Mouse (Mus musculus): Measurements from ENCODE around the gene Coa4. TPM values are rescaled to one million over a fixed set of nuclear protein-coding genes. Genes with fewer than 3 reads are reported as not detected.

Gene Coa4
- polyA plus RNA-seq (2015; fragmentation: Nextera tagmentation; extraction: Ambion mirVana), result 20.3 and 21.1 TPM in 2 replicates

GRCm38 (mm10) chr7:100536804-100537518 is at the start of gene Coa4:
Coa4 (plus strand) TSS chr7:100537071.
- ATAC-seq (replicated peaks; ENCODE audit: insufficient number of reproducible peaks, insufficient read depth, low FRiP score, low read depth), result peak; percentile 99
- WGBS, result under 1% methylated on average over 33 of the region's 33 CpGs
- peak within 1 kb of the TSS; percentile 85 for H3K27ac ChIP-seq

GRCm38 (mm10) chr7:100487301-100487700 is 49.6 kb upstream of the Coa4 start:
- no peak overlapping the region for H3K27ac ChIP-seq
- H3K9me3 ChIP-seq (replicated peaks), result no peaks in the 10 kb centered on the region
- H3K27me3 ChIP-seq, result no peaks in the 10 kb centered on the region
- no peak overlapping the region for H3K4me3 ChIP-seq
- ATAC-seq (replicated peaks; ENCODE audit: insufficient number of reproducible peaks, insufficient read depth, low FRiP score, low read depth), result no peak
- 69% methylated on average over 2 of the region's 2 CpGs for WGBS
- H3K4me1 ChIP-seq (replicated peaks), result peaks cover 7% of the 10 kb centered on the region
- no peaks in the 10 kb centered on the region for H3K36me3 ChIP-seq
- no peak overlapping the region for H3K9ac ChIP-seq
- no peak overlapping the region for H3K4me2 ChIP-seq

More at GRCm38 (mm10) chr7:100536804-100537518, at the start of gene Coa4:
- Histone ChIP-seq H3K4me3 (peak within 1 kb of the TSS; percentile 70), H3K4me1 (replicated peaks) (peaks cover 8% of the 10 kb centered on the region; the same call in 1 of the 2 replicates), H3K27me3 (no peaks in the 10 kb centered on the region), H3K9ac (peak within 1 kb of the TSS; percentile 78), H3K9me3 (replicated peaks) (no peaks in the 10 kb centered on the region), H3K4me2 (peak within 1 kb of the TSS; percentile 58), H3K36me3 (peaks cover 20% of the 10 kb centered on the region)

GRCm38 (mm10) chr7:100488474-100489048 is 48.3 kb upstream of the Coa4 start:
- WGBS, result 25% methylated on average over 10 of the region's 10 CpGs
- H3K4me2 ChIP-seq, result peak overlapping the region; percentile 20; the same call in 1 of the 2 replicates
- ATAC-seq (replicated peaks; ENCODE audit: insufficient number of reproducible peaks, insufficient read depth, low FRiP score, low read depth), result no peak
- H3K4me1 ChIP-seq (replicated peaks), result peaks cover 20% of the 10 kb centered on the region
- H3K36me3 ChIP-seq, result no peaks in the 10 kb centered on the region
- no peaks in the 10 kb centered on the region for H3K27me3 ChIP-seq
- H3K4me3 ChIP-seq, result no peak overlapping the region
- no peaks in the 10 kb centered on the region for H3K9me3 ChIP-seq (replicated peaks)
- H3K27ac ChIP-seq, result 0 out of 2 replicates have a peak overlapping the region, but pooled peaks have one; percentile 15
- H3K9ac ChIP-seq, result no peak overlapping the region

GRCm38 (mm10) chr7:100492391-100493116 is 44.3 kb upstream of the Coa4 start:
- WGBS, result 4% methylated on average over 36 of the region's 36 CpGs
- H3K4me2 ChIP-seq, result peak overlapping the region; percentile 85
- ATAC-seq (replicated peaks; ENCODE audit: insufficient number of reproducible peaks, insufficient read depth, low FRiP score, low read depth), result peak; percentile 27
- H3K36me3 ChIP-seq, result peaks cover 10% of the 10 kb centered on the region
- H3K9ac ChIP-seq, result peak overlapping the region; percentile 61
- H3K4me1 ChIP-seq (replicated peaks), result peaks cover 49% of the 10 kb centered on the region
- no peaks in the 10 kb centered on the region for H3K9me3 ChIP-seq (replicated peaks)
- peak overlapping the region; percentile 77 for H3K27ac ChIP-seq
- peak overlapping the region; percentile 54 for H3K4me3 ChIP-seq
- H3K27me3 ChIP-seq, result no peaks in the 10 kb centered on the region

GRCm38 (mm10) chr7:100493117-100493483 is 43.8 kb upstream of the Coa4 start, which contains the start of gene Ucp2:
Ucp2 (plus strand) TSS chr7:100493337.
- Histone ChIP-seq H3K9me3 (replicated peaks) (no peaks in the 10 kb centered on the region), H3K4me2 (peak within 1 kb of the TSS; percentile 85), H3K36me3 (peaks cover 14% of the 10 kb centered on the region), H3K27me3 (no peaks in the 10 kb centered on the region), H3K9ac (peak within 1 kb of the TSS; percentile 61), H3K27ac (peak within 1 kb of the TSS; percentile 77), H3K4me1 (replicated peaks) (peaks cover 49% of the 10 kb centered on the region), H3K4me3 (peak within 1 kb of the TSS; percentile 54)
- ATAC-seq (replicated peaks; ENCODE audit: insufficient number of reproducible peaks, insufficient read depth, low FRiP score, low read depth), result peak; percentile 71
- WGBS, result 2% methylated on average over 27 of the region's 27 CpGs

- peak; percentile 37 for ATAC-seq (replicated peaks; ENCODE audit: insufficient number of reproducible peaks, insufficient read depth, low FRiP score, low read depth)
Observed at GRCm38 (mm10) chr7:100493484-100494414, 43.1 kb upstream of the Coa4 start.

GRCm38 (mm10) chr7:100494415-100494831 is 42.4 kb upstream of the Coa4 start:
- Histone ChIP-seq H3K4me2 (peak overlapping the region; percentile 85), H3K4me3 (peak overlapping the region; percentile 54), H3K4me1 (replicated peaks) (peaks cover 42% of the 10 kb centered on the region), H3K9ac (no peak overlapping the region), H3K27me3 (no peaks in the 10 kb centered on the region), H3K27ac (peak overlapping the region; percentile 77; the same call in 1 of the 2 replicates), H3K36me3 (peaks cover 14% of the 10 kb centered on the region), H3K9me3 (replicated peaks) (no peaks in the 10 kb centered on the region)
- no peak for ATAC-seq (replicated peaks; ENCODE audit: insufficient number of reproducible peaks, insufficient read depth, low FRiP score, low read depth)
- WGBS, result 85% methylated on average over 7 of the region's 7 CpGs

More at GRCm38 (mm10) chr7:100493484-100494414, 43.1 kb upstream of the Coa4 start:
- Histone ChIP-seq H3K4me3 (peak overlapping the region; percentile 54), H3K27ac (peak overlapping the region; percentile 77), H3K9ac (peak overlapping the region; percentile 61), H3K4me2 (peak overlapping the region; percentile 85), H3K4me1 (replicated peaks) (peaks cover 44% of the 10 kb centered on the region), H3K36me3 (peaks cover 14% of the 10 kb centered on the region), H3K27me3 (no peaks in the 10 kb centered on the region), H3K9me3 (replicated peaks) (no peaks in the 10 kb centered on the region)
- 28% methylated on average over 19 of the region's 19 CpGs for WGBS

GRCm38 (mm10) chr7:100495042-100495441 is 41.8 kb upstream of the Coa4 start:
- Histone ChIP-seq H3K36me3 (peaks cover 14% of the 10 kb centered on the region), H3K27me3 (no peaks in the 10 kb centered on the region), H3K4me2 (peak overlapping the region; percentile 85), H3K4me3 (peak overlapping the region; percentile 54), H3K4me1 (replicated peaks) (peaks cover 42% of the 10 kb centered on the region), H3K9ac (peak overlapping the region; percentile 33), H3K27ac (peak overlapping the region; percentile 76), H3K9me3 (replicated peaks) (no peaks in the 10 kb centered on the region)
- WGBS, result 38% methylated on average over 8 of the region's 8 CpGs
- 0 out of 2 replicates have a peak, but pooled peaks have one; percentile 2 for ATAC-seq (replicated peaks; ENCODE audit: insufficient number of reproducible peaks, insufficient read depth, low FRiP score, low read depth)

- peak overlapping the region; percentile 76 for H3K27ac ChIP-seq
- no peaks in the 10 kb centered on the region for H3K9me3 ChIP-seq (replicated peaks)
- peak overlapping the region; percentile 33 for H3K9ac ChIP-seq
- H3K36me3 ChIP-seq, result peaks cover 14% of the 10 kb centered on the region
- H3K4me2 ChIP-seq, result peak overlapping the region; percentile 85
- ATAC-seq (replicated peaks; ENCODE audit: insufficient number of reproducible peaks, insufficient read depth, low FRiP score, low read depth), result peak; percentile 34
- H3K27me3 ChIP-seq, result no peaks in the 10 kb centered on the region
- WGBS, result 25% methylated on average over 11 of the region's 11 CpGs
- H3K4me3 ChIP-seq, result peak overlapping the region; percentile 54
- H3K4me1 ChIP-seq (replicated peaks), result peaks cover 42% of the 10 kb centered on the region
Observed at GRCm38 (mm10) chr7:100495581-100496251, 41.2 kb upstream of the Coa4 start.

GRCm38 (mm10) chr7:100496371-100496770 is 40.5 kb upstream of the Coa4 start:
- H3K4me2 ChIP-seq, result peak overlapping the region; percentile 85
- ATAC-seq (replicated peaks; ENCODE audit: insufficient number of reproducible peaks, insufficient read depth, low FRiP score, low read depth), result no peak
- no peaks in the 10 kb centered on the region for H3K9me3 ChIP-seq (replicated peaks)
- peaks cover 42% of the 10 kb centered on the region for H3K4me1 ChIP-seq (replicated peaks)
- 68% methylated on average over 6 of the region's 6 CpGs for WGBS
- no peaks in the 10 kb centered on the region for H3K27me3 ChIP-seq
- peaks cover 14% of the 10 kb centered on the region for H3K36me3 ChIP-seq
- peak overlapping the region; percentile 54; the same call in 1 of the 2 replicates for H3K4me3 ChIP-seq
- H3K9ac ChIP-seq, result no peak overlapping the region
- H3K27ac ChIP-seq, result peak overlapping the region; percentile 76
